Mouse (Mus musculus) MN1 (cell line): Measurements from ENCODE around the gene Cadps.
A peak's percentile ranks its signal among the peaks of the same experiment; 100 is the strongest.

Experiments
- DNase-seq: peaks from one replicate; pipeline ENCODE4 v3.0.0-alpha.2; 2016; ENCODE audit warnings: low spot score

The Cadps gene

DNA sequence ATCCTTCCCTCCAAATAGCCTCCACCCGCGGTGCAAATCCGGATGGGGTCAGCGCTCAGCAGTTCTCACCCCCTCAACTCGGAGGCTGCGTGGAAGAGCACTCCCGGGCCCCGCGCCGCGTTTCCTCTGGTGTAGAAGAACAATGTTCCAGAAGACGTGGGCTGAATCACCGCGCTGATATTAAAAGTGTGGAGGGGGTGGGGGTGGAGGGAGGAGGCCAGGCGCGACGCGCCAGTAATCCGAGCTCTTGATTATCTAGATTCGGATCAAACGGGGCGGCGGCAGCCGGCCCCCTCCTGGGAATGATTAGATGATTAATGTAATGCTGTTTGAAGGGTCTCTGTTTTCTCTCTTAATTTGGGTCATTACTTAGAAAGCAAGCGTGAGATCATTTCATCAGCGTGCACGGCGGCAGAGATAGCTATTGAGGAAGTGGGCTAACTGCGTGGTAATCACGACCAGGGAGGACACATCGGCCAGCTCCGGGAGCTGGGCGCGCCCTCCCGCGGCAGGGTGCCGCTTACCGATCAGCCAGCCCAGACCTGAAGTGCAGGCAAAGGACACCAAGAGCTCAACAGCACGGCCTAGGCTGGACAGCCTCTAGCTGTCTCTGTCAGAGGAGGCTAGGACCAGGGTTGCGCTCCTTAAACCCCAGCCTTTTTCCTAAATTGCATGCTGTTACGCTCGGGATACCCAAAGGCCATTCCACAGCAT, 481.6 kb downstream of the Cadps start:
- peak; percentile 57 for DNase-seq

DNA sequence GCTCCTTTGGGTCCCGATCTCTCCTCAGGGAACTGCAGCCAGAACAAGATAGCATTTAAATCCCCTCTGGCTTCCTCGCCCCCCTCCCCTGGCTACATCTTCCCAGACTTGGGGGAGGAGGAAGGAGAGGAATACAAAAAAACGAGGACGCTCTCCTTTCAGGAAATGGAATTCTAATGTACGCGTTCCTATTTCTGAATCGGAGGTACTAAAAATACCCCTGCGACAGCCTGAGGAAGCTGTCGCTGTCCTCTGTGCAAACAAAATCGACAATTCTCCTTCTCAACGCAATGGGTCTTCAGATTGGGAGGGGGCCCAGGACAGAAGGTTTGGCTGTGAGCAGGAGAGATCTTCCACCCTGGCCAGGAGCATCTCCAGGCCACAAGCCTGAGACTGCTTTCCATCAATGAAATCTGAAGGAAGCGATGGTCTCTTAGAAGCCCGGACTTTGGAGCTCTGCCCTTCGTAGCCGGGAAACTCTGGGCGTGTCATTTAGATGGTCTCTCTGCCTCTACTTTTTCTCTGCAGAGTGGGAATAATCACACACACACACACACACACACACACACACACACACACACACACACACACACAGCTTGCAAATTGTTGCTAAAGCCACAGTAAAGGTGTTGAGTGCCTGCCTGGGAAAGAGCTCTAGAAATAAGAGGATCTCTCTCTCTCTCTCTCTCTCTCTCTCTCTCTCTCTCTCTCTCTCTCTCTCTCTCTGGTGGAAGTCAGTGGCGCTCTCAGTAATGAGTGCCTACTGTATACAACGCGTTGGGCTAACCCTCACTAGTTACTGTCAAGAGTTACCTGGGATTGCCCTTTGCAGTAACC, 482.4 kb downstream of the Cadps start:
- DNase-seq, result no peak

DNA sequence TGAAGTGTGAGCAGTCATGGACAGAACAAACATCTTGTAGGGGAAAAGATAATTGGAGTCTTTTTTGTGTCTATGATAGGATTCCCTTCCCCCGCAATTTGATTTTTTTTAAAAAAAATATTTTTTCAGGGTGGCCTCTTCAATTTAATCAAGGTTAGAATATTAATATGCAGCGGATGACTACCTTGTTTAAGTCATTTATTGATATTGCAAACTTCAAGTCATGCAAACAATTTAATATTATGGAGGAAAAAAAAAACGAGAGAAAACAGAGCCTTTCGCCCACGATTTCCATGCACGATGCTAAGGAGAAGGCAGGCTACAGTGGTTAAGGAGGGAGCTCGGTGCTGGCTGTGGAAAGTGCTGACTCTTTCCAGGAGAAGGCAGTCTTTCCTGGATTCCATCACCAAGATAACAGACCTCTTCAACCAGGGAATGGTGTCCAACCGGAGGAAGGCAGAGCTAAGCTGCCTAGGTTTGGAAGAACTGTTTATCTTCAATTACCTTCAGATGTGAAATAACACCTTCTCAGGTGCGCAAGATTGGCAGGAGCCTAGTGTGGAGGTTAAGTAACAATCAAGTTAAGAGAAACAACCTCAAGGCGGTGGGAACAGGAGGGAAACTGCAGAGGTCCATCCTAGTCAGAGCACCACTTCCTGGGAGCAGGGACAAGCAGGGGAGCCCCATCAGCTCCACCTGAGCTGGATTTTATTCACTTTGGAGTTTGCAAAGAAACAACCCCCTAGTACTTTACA, 483.9 kb downstream of the Cadps start:
- no peak for DNase-seq

DNA sequence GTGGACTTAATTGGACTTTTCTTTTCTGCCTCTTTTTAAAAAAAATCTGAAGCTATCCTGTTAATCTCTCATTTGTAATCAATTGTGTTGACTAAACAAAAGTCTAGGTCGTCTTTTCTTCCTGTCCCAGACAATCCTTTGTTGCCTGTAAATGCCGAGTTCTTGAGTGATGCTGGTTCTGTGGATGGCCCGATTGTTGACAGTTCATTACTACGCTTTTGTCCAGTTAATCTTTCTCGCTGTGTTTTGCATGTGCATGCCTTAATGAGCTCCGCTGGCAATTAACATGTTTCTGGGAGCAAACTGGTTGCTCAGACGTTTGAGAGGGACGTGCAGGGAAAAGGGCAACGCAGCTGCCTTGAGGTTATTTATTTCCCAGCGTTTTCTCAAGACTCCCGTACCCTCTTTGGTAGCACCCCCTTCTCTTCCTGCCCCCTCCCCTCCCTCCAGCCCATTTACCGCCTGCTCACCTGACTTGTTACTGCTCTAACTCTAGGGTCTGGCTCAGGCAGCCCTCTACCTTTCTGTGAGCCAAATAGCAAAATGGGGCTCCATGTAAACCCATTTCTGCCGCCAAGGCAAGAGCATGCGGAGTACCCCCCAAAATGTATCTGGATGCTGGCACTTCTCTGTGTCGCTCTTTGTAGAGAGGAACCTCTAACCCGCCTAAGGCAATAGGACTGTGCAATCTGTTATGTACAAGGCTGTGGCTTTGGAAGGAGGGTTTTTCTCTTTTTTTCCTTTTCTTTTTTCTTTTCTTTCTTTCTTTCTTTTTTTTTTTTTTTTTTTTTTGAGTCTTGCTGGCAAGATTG, 484.7 kb downstream of the Cadps start:
- DNase-seq, result no peak

DNA sequence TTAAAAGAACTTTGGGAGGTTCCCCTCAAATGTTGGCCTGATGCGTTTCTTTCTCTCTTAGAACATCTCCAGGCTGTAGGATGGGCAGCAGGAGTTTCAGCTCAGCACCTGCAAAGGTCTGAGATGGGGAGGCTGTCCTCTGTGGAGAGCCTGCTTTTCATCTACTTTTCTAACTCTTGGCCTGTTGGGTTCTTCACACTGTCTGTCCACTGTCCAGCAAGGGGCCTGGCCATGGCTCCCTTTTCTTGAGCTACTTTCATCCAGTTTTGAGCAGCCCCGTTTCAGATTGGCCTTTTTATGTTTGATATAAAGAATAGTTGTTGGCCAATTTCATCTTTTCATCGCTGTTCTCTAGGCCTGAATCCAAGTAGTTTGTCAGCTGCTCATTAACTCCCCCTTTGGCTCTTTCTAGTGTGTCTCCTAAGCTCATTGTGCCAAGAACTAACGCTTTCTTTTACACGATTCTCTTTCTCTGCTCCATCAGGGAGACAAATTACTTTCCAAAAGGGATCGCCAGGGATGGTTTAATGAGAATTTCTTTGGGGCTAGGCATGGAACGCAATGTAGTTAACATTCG, 485.4 kb downstream of the Cadps start:
- no peak for DNase-seq

DNA sequence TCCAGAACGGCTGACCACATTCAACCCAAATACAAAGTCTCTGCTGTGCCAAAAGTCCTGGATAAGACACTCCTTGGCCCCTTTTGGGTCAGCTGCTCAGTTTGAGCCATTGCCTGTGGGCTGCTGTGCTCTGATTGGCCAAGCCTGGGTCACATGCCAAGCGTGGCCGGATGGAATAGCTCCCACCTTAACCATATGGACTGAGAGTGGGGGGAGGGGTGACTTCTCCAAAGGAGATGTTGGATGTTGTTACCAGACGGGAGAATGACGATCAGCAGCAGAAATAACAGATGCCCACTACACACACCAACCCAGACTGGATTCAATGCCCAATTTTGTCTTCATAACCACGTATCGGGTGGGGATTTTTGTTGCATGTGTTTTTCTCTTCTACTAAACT, 488.0 kb downstream of the Cadps start:
- DNase-seq, result no peak

DNA sequence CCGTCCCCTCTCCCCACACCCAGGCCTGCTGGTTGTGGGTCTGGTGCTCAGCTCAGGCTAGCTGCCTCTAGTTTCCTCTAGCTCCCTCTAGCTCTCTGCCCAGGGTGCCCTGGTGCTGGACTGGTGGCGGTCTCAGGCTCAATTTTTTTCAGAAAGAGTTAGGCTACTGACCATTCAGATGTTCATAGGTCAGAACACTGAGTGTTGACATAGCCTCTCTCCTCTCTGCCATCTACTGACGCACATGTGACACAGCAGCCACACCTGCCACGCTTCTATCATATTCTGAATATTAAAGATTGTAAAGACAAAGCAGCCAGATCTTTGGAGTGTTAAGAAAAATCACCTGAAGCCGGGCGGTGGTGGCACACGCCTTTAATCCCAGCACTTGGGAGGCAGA, 489.3 kb downstream of the Cadps start:
- no peak for DNase-seq
